Mouse (Mus musculus) adrenal gland, adult 10 weeks (tissue): ENCODE results near the gene Fmc1. TPM values are rescaled to one million over a fixed set of nuclear protein-coding genes. Genes with fewer than 3 reads are reported as not detected.

Source experiments
- polyA plus RNA-seq: library from polyadenylated mRNA; stranded (reverse); fragments of 350-450 nt; fragmentation: Illumina TruSeq; extraction: RNeasy Lipid Tissue Mini Kit (QIAGEN cat#74804); gene quantifications from one replicate; pipeline ENCODE4 v1.2.3, GENCODE M21; 2014; ENCODE audit warnings: low read depth, low replicate concordance

Fmc1 gene
- polyA plus RNA-seq, result 1.8 TPM

DNA sequence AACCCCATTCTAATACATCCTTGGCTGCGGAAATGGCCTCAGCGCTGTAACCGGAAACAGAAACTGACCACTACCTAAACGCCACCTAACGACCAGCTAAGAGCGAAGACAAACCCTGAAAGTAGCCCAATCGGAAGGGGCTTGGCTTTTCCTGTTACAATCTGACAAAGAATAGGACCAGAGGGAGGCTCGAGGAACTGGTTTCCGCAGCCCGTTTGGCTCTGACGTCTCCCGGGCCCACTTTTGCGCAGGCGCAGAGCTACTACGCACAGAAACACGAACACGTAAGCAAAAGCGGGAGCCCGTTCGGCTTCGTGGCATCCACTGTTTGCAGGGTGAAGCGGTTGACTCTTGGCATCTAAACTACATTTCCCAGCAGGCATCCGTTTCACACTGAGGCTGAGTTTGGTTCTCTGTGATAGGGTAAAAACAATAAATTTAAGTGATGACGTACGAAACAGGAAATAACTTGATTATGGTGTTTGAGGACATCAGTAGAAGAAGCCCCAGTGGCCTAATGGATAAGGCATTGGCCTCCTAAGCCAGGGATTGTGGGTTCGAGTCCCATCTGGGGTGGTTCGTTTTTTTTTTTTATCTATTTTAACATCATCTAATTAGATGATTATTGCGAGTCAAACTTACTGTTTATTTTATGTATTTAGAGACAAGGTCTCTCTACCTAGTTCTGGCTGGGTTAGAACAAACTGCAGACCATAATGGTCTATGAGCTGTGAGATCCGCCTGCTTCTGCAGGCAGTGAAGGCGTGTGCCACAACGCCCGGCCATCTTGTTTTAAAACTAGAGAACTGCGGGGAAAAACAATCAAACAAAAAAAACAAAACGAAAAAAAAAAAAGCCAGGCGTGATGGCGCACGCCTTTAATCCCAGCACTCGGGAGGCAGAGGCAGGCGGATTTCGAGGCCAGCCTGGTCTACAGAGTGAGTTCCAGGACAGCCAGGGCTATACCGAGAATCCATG is at the start of gene Fmc1:
Gene Fmc1, plus strand, starts transcription at position 75 of the 978 bp plus-strand sequence.

DNA sequence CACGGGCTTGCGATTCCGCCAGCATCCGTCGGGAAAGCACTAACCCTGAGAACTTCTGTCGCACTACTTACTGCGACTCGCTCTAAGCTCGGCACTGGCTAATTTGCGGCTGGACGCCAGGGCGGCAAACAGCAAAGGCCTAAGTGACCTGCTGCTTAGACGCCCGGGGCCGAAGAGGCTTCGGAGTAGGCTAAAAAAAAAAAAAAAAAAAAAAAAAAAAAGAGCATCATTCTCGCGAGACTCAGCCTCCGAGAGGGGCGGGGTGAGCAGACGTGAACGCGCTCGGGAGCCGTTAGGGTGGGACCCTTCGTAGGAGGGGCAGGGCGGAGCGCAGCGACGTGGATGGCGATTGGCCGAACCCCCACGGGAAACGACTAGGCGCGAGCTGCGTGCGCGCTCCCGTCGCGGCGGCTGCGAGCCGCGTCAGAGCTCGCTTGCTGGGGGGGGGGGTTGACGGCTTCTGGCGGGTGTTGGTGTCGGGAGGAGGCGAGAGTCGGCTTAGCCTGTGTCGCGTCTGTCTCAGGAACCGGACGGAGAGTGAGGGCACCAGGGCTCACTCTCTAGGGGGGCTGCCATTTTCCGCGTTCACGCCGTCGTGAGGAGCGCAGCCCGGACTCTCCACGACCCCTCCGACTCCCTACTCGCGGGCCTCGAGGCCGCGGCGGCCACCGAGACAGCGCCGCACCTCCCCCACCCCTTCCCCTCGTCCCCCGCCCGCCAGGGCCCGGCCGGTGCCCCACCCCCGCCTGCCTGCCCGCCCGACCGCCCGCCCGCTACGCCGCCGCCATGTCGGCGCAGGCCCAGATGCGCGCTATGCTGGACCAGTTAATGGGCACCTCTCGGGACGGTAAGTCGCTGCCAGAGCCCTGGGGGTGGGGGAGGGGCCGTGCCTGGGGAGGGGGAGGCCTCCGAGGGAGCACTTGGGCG is 18.0 kb downstream of the Fmc1 start, which contains the start of gene Luc7l2:
Gene Luc7l2, plus strand, starts transcription at position 273 of the 927 bp plus-strand sequence.

Other genes starting within 250 kb of the Fmc1 start
- gene Zc3hav1l, start 234.2 kb upstream of the Fmc1 start, polyA plus RNA-seq, result 6.4 TPM
- gene Zc3hav1, start 178.9 kb upstream of the Fmc1 start, polyA plus RNA-seq, result 105 TPM
- gene Ttc26, start 152.0 kb upstream of the Fmc1 start, polyA plus RNA-seq, result 4.8 TPM
- 40.1 TPM for gene Ubn2, start 99.6 kb upstream of the Fmc1 start, polyA plus RNA-seq
- 414 TPM for gene Luc7l2, start 17.8 kb downstream of the Fmc1 start, polyA plus RNA-seq
- gene Klrg2, start 103.7 kb downstream of the Fmc1 start, polyA plus RNA-seq, result 0.35 TPM
- 0.41 TPM for gene Clec2l, start 129.6 kb downstream of the Fmc1 start, polyA plus RNA-seq